Mouse (Mus musculus) lung, adult 18-20 months (tissue): ENCODE measurements around the gene Jazf1.

ENCODE experiments used
- DNase-seq, 2 experiments: peaks; one replicate each; pipeline ENCODE4 v3.0.0; 2022; ENCODE audit warnings: mixed read lengths in 2 of 2

Gene Jazf1

DNA sequence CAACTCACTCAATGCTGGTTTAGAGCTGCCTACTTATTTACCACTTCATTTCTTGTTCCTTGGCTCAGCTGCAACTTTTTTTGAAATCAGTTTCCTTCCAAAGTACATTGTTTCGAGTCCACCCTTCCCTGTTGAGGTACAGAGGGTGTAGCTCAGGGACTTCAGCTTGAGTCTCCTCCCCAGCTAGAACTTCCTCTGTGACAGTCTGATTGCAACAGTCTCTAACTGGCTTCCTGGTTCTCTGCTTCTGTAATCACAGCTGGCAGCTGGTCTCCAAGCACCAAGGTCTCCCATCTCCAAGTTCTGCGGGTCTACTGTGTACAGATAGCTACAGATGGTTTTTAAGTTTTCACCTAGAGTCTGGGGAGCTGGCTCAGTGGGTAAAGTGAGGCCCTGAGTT is 113.1 kb downstream of the Jazf1 start:
- peak; percentile 11 to 17 for DNase-seq

DNA sequence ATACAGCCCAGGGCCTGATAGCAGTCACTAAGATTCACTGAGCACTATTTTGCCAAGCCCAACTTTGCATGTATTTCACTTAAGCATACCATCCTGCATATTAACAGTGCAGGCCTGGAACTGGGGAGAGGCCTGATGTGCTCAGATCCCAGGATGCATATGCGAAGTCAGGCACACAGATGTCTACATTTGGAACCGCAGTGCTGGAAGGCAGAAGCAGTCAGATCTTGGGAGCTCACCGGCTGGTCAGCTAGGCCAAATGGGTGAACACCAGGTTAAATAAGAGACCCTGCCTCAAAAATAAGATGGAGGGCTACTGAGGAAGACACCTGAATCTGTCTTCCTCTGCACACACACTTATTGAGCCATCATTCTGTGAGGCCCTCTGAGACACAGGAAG is 113.6 kb downstream of the Jazf1 start:
- no peak for DNase-seq

DNA sequence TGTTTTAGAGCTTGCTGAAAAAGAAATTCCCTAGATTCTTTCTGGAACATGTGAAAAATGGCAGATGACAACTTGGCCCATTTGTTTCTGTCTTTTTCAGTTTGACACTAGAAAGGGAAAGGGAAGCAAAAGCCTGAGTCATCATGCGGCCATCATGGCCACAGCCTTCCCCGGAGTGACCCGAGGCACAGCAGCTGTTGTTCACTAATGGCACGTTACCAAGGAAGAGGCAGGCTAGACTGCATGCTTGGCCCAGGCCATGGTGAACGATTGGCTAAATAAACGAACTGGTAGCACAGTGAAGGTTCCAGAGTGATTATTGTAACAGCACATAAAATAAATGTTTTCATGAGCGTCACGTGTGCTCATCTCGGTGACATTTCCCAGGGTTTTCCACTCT is 114.0 kb downstream of the Jazf1 start:
- peak; percentile 18 to 44 for DNase-seq

DNA sequence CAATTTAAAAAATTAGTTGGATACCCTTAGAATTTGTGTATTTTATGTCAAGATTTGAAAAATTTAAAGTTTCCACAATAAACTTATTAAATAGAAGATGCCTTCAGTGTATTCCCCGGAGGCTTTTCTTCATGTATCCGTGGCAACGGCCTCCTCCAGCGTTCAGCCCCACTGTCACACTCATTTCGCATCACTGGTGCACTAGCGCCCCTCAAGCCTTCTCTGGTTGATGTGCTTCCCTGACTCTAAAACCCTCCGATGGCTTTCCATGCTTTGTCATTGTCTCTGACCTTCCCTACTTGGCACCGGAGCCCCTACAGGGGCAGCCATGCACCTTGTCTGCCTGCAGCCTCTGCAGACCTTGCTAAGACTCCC is 115.9 kb downstream of the Jazf1 start:
- no peak for DNase-seq

DNA sequence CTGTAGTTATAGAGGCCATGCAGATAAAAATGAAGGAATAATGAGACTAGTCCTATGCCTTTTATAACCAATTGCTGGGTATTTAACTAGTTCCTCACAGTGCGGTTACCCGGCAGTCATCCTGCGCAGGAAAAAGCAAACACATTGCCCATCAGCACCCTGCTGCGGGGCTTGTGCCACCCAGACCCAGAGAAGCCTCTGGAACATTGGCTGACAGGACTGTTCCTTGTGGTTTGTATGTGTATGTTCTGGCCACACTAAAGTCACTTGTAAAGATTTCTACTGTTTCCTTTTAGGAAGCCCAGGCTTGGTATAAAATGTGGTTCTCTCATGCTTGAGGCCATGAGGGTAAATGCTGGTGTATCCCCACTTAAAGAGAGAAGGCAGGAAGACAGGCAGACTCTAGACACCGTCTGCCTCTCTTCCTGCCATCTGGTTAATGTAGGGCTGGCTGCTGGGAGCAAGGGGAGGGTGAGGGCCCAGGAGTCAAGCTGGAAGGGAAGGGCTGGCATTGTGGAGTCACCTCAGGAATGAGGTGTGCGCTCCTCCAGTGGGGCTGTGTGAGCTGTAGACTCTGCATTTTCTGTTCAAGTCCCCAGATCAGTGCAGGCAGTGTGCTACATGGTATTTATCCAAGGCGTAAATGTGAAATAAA is 116.4 kb downstream of the Jazf1 start:
- no peak for DNase-seq

DNA sequence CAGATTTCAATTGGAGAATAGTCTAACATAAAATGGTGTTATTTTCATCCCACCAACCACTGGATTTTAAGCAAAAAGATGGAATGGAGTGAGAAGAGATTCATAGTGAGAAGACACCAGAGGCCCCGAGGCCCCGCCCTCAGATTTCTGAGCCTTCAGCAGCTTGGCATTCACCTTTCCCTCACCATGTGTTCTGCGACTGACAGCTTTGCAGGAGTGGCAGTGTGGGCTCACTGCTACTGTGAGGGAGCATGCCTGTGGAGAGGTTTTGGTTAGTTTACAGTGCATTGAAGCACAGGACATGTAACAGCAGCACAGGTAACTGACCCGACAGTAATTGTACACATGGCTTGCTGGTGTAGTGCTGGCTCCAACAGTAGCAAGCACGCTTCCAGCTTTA is 118.1 kb downstream of the Jazf1 start:
- DNase-seq, result no peak

DNA sequence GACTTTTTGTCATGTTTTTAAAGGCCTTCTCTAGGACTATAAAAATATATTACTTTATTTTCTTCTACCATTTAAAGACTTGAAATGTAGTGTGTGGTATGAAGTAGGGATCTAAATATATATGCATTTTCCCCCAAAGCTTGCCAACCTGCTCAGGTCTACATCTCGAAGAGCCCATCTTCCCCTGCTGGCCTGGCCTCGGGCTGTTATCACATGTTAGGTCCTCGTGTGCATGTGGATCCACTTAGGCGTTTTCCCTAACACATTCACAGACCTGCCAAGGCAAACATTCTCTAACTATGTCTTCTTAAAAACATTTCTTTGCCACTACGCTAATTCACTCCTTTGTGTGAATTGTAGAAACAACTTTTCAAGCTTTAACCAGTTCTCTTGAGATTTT is 125.9 kb downstream of the Jazf1 start:
- no peak for DNase-seq

DNA sequence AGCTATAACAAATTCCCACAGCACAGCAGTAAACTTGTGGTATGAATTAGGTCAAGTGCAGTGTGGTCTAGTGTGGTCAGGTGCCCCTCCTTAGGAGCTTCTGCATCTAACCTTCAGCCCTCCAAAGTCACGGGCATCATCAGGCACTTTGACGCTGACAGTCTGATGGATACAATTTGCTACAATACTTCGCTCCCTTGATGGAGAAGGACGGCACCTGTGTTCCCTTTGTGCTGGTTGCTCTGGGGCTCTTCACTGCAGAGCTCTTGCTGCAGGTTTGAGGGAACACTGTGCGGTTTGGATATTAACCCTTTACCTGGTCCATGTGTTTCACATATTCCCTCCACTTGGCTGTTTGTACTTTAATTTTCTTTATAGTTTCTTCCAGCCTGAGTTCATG is 126.3 kb downstream of the Jazf1 start:
- DNase-seq, result no peak

DNA sequence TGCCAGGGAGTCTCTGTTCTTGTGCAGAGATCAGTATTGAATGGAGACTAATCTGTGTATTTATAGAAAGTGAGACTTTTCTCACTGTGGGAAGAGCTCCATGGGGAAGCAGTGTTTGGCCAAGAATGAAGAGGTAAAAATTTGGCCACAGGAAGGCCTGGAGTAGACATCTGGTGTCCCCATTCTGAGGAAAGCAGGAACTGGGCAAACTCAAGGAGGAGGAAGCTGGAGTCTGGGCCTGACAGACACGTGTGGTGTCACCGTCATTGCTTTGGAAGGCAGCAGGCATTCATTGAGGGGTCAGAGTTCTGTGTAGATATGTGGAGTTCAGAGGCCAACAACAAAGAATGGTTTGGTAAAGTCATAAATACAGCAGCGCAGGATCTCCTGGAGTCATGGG is 130.5 kb downstream of the Jazf1 start:
- DNase-seq, result no peak

DNA sequence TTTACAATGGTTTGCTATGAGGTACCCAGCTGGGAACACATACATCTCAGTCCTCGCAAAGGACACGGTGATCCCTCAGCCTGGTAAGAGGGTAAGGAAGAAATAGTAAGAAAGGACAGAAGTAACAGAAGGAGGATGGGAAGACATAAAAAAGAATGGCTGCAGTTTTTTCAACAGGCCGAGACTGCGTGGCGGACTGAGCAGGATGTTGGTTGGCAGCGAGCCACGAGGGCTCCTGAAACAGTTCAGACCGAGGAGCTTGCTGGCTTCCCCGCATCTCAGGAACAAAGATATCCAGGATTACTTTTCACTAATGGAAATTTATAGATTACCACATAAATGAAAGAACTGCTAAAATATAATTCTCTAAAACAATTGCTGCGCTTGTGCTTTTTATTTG is 131.4 kb downstream of the Jazf1 start:
- peak in 1 of 2 experiments; percentile 15 for DNase-seq

DNA sequence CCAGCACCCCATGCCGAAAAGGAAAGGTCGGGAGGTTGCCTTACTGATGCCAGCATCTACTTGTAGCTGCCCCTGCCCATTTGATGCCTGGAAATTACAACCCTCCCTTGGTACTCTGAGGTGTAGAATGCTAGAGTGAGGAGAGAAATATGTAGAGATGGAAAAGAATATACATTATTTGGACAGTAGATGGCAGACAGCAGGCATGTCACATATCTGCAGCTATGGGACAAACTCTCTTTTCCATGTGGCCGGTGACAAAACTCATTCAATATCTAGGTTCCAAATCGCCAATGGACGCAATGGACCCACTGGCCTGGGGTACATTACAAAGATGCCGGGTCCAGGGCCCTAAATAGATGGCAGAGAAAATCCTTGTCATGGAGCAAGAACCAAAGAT is 134.4 kb downstream of the Jazf1 start:
- no peak for DNase-seq

DNA sequence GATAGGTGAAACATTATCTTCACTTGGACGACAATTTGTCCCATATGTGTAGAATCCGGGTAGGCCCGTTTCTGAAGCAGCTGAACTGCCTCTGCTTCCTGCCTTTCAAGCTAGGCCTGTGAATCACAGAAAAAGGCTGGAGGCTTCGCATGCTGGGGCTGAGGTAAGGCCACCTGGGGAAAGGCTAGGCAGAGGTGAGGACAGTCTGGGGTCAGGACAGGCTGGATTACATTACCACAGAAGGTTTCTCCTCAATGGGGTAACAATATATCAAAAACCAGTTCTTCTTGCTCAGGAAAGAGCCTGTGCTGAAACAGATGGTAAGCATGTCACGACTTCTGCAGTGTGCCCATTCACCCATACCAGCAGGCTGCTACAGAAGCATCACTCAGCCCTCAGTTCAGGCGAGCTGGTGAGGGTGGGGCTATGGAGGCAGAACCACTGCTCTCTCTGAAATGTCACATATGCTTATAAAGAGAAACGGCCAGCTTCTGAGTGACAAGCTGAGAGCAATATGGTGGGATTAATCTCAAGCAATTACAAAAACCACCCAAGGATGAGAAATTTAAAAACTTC is 135.7 kb downstream of the Jazf1 start:
- DNase-seq, result no peak

DNA sequence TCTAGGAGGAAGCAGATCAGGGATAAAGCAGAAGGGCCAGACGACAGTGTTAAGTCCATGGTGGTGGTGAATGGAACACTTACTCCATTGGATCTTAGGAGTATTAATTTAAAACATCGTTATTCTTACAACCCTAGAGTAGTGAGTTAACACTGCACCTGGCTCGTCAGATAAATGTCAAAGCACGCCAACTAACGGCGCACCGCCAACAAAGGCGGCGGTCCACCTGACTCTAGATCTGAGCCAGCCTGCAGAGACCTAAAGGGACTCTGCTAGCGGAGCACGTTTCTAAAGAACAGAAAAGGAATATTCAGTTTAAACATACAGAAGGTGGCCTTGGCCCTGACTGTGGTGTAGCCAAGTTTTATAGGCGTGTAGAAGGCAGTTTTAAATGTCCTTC is 139.1 kb downstream of the Jazf1 start:
- DNase-seq, result no peak

DNA sequence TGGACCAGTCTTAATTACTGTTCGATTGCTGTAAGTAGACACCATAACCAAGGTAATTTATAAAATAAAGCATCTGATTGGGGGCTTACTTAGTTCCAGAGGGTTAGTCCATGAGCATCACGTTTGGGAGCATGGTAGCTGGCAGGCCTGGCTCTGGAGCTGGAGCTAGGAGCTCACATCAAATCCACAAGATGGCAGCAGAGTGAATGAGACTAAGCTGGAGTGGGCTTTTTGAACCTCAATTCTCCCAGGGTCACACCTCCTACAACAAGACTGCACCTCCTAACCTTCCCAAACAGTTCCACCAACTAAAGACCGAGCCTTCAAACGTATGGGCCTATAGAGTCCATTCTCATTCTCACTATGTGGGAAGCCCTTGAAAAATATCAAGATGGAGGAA is 141.5 kb downstream of the Jazf1 start:
- DNase-seq, result no peak

DNA sequence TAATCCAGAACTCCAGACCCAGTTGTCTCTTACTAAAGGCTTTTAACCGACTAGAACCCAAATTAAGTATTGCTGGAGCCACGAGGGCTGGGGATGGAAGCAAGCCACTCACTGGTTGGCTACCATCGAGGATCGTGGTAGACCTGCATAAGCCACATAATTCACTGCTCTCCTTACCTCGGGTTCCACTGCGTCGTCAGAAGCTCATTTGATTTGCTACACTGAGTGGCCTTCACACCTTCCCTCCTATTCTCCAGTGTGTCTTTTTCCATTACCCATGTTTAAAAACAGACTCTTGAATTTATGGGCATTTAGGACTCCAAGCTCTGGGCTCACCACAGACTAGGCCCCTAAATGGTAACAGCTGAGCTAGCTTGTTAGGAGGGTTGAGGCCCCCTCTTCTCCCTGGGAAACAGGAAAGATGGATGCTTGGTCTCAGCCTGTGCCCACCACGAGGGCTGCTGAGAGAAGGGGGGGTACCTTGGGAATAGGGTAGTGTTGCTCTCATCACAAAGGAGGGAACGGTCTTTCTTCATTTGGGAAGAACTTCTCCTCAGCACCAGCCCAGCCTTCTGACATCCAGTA is 142.9 kb downstream of the Jazf1 start:
- DNase-seq, result no peak

DNA sequence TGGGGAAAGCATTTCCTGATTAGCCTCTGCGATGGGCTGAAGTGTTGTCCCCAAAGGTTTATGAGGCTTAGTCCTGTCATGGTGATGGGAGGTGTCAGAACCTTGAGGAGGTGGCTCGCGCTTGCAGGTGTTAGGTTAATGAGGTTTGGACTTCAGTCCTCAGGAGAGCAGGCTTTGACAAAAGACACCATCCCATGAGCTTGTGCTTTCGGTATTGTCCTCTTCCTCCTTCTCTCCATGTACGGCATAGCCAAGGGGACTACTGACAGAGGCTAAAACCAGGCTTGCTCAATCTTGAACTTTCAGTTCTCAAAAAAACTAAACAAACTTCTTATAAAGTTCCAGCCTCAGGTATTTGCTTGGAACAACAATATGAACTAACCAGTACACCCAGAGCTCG is 147.2 kb downstream of the Jazf1 start:
- DNase-seq, result no peak

DNA sequence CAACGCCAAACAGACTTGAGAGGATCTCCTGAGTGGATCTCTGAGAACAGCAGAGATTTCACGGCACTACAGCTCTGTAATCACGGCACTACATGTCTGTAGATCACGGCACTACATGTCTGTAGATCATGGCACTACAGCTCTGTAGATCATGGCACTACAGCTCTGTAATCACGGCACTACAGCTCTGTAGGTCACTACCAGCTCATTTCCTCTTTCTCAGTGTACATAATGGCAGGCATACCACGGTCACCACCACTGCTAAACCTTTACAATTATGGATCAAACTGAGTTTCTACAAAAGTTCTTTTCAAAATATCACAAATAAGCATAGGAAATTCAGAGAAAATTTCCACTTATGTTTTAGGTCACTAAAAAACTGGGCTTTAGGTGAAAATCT is 147.7 kb downstream of the Jazf1 start:
- DNase-seq, result no peak

DNA sequence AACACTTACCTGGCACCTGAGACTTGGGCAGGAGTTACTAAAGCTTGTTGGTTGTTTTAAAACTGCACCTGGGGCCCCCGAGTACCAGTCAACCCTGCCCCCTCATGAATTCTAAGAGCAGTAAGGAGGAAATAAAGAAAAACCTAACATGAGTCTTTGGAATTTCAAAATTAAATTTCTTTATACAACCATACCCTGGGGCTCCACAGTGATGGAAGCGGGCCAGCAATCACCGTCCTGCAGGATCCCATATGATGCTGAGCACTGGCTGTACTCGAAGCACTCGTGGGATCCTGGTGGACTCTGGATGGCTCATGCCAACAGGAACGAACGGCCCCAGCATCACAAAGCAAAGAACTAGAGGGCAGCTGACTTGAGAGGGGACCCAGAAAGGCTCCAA is 149.0 kb downstream of the Jazf1 start:
- DNase-seq, result no peak

DNA sequence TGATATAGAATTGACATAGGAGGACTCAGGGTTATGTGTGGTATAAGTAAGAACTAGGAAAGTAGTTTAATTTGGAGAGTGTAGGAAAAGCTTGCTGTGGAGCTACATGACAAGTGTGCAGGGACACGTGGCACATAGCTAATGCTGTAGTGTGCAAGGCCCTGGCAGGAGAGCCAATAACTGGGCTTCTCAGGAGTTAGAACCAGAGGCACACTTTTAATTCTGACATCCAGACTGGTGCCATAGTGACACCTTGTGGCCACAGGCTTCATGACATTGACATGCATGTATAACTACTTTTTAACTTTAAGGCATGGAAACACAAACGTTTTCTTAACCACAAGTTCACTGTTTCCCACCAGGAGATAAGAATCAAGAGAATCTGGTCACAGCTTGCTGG is 149.5 kb downstream of the Jazf1 start:
- peak; percentile 53 to 57 for DNase-seq

DNA sequence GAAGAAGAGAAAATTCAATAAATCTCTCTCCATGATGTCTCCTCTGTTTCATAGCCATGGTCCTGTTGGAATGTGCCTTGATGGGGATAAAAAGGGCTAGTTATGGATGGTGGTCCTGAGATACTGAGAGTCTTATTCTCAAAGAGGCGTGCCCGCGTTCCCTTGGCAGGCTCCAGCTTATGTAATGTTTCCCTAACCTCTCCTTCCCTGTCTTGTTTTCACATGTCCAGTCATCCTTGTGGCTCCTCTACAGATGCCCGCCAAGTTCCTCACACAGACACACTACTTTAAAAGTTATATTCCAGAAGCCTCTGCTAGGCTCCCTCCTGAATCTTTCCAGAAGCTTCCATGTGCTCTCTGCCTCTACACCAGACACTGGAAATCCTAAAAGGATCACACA is 151.0 kb downstream of the Jazf1 start:
- no peak for DNase-seq

DNA sequence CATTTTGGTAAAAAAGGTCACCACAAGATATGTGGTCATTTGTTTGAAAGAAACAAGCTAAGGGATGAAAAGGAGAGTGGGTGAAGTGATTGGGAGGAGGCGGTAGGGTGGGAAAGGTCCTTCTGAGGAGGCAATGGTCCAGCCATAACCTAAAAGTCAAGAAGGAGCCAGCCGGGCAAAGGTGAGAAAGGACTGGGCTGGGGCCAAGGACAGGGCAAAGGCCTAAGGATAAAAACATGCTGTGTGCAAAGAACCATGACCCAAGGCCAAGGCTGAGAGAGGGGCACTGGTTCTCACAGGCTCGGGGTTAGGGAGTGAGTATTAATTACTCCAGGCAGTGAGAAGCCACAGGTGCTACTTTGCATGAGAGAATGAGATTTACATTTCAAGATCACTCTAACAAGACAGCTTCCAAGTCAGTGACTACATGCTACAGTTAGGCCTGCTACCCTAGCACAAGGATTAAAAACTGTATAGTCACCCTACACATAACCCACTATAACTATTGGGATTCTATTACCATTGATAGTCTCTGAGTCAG is 151.5 kb downstream of the Jazf1 start:
- no peak for DNase-seq

DNA sequence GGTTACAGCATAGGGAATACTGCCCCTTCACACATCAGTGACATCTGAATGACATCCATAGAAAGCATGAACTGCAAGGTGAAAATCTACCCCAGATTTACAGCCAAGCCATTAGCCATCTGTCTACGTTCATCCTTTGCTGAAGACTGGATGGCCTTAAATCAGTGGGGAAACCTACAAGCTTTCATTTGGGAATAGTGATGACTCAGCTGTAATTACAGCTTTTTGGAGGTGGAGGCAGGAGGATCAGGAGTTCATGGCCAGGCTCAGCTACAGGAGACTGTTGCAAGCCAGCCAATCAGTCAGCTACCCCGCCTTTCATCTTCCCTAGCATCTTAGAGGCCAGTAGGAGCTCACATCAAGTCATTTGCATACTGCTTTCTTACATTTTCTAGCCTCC is 153.5 kb downstream of the Jazf1 start:
- no peak for DNase-seq

DNA sequence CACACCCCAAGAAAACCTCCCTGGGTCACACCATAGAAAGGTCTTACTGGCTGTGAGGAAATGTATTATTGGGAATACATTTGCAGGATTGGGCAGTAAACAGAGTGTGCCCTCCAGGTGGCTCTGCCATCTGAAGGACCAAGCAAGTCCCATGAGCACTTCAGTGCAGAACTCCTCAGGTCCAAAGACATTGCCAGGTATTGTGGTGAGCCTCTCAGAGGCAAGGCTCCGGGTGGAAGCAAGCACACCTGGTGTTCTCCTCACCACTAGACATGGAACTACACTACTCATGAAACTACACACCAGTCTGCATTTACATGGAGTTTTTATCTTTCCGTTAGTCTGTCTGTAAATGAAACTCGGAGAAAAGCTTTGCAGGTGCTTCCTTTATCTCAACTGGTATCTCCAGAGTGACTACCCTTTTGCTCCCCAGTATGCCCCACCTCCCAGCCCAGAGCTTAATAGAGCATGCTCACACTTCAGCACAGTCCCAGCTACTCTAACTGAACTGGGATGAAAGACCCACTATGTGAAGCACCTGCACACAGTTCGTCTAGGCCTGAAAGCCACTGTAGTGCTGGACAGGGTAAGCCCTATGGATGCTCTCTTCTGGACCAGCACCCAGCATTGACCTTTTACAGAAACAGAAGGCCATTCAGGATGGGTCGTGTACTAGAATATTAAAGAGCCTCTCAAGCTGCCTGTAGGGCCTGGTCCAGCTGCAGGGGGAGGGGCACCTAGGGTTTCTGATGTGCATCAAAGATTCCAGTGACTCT is 156.1 kb downstream of the Jazf1 start:
- DNase-seq, result no peak

DNA sequence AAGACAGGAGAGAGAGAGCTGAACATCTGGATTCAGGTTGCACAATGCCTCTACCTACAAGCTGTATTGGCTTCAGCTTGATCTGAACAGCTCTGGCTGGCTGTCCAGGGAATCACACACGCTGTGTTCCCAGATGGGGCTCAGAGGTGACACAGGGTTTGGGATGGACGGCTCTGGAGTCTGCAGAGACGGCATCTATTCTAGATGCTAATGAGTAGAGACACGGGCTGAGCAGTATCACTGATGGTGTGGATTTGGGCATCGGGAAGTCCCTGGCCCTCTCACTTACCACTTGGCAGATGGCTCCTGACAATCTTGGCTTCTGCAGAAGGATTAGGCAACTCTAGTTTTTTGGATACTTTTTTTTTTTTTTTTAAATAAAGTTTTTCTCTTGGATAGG is 161.6 kb downstream of the Jazf1 start:
- no peak for DNase-seq
